Mouse (Mus musculus) spleen, adult 10 weeks (tissue): Measurements from ENCODE around the gene Olfr1462. TPM values are rescaled to one million over a fixed set of nuclear protein-coding genes. Genes with fewer than 3 reads are reported as not detected.

Experiments used
- polyA plus RNA-seq: library from polyadenylated mRNA; stranded (reverse); fragments of 350-450 nt; fragmentation: Illumina TruSeq; extraction: RNeasy Lipid Tissue Mini Kit (QIAGEN cat#74804); gene quantifications from one replicate; pipeline ENCODE4 v1.2.3, GENCODE M21; 2015; ENCODE audit warnings: low replicate concordance; ENCODE audit not compliant: insufficient read depth

Olfr1462 gene
- polyA plus RNA-seq = not detected

GRCm38 (mm10) chr19:13185434-13185833, at the start of gene Olfr1462:
Gene Olfr1462 (plus strand): TSS chr19:13185734.

GRCm38 (mm10) chr19:13149449-13149848, 36.1 kb upstream of the Olfr1462 start, which contains the start of gene Olfr1459:
Gene Olfr1459 (minus strand): TSS chr19:13149549.

GRCm38 (mm10) chr19:13162700-13163099, 22.8 kb upstream of the Olfr1462 start, which contains the start of gene Olfr1461:
Gene Olfr1461 (plus strand): TSS chr19:13163000.

GRCm38 (mm10) chr19:13231028-13231427, 45.5 kb downstream of the Olfr1462 start, which contains the start of gene Olfr1463:
Gene Olfr1463 (plus strand): TSS chr19:13231328.

Other genes starting within 250 kb of the Olfr1462 start
- gene Olfr1450, start 235.5 kb upstream of the Olfr1462 start, polyA plus RNA-seq = not detected
- gene Olfr1451, start 190.7 kb upstream of the Olfr1462 start, polyA plus RNA-seq = not detected
- not detected for gene Olfr1453, start 157.4 kb upstream of the Olfr1462 start, polyA plus RNA-seq
- gene Olfr1454, start 125.1 kb upstream of the Olfr1462 start, polyA plus RNA-seq = not detected
- not detected for gene Olfr1457, start 87.8 kb upstream of the Olfr1462 start, polyA plus RNA-seq
- not detected for gene Olfr1458, start 79.0 kb upstream of the Olfr1462 start, polyA plus RNA-seq
- not detected for gene Olfr1459, start 36.2 kb upstream of the Olfr1462 start, polyA plus RNA-seq
- gene Olfr1461, start 22.7 kb upstream of the Olfr1462 start, polyA plus RNA-seq = not detected
- not detected for gene Olfr1463, start 45.6 kb downstream of the Olfr1462 start, polyA plus RNA-seq
- gene Olfr1465, start 129.8 kb downstream of the Olfr1462 start, polyA plus RNA-seq = not detected
- not detected for gene Olfr1466, start 153.1 kb downstream of the Olfr1462 start, polyA plus RNA-seq
- gene Olfr1467, start 176.5 kb downstream of the Olfr1462 start, polyA plus RNA-seq = not detected
- not detected for gene Olfr1469, start 222.1 kb downstream of the Olfr1462 start, polyA plus RNA-seq